ENCODE assay signal across 9 mouse cellular contexts in the genomic region with DNA sequence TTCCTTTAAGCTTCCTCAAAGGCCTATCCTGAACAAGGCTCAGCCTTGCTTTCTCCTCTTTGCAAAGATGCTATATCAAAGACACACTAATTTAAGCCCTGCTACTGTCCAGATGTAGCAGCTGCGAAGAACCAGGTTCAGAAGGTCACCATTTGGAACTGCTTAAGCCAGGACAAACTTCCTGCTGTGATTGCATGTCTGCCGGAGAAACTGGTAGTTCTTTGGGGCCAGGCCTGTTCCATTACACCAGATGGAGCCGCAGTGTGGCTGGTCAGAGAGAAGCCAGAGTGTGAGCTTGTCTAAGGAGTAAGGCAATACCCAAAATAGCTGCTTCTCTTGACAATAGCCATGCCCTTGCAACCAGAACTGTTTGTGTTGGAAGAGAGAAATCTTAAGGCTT.
DNase-seq lines count a peak whose midpoint lies in the region; ATAC-seq and TF ChIP-seq lines count a peak whose summit lies in the region.
"Had no signal": no experiment of that assay in that cellular context is flagged by ENCODE, and none has a peak within 500 bp of the region (broad histone marks: within the 10 kb centered on the region; RNA-seq: fewer than 3 reads in every experiment).

No protein-coding gene starts in this region.

- no peaks in the 10 kb centered on the region for H3K9me3 ChIP-seq in neural tube, embryonic 11.5 days (ENCODE audit: control insufficient read depth, low read length)
- H3K9me3 ChIP-seq: megakaryocyte, embryonic 14.5 days had no signal

- WGBS in lung, adult 2 months = 55% methylated on average over 3 of the region's 3 CpGs
- 10% methylated on average over 3 of the region's 3 CpGs for WGBS in heart, adult 2 months
- WGBS in neural tube, embryonic 11.5 days = 15% methylated on average over 3 of the region's 3 CpGs

- H3K27ac ChIP-seq in heart, adult 2 months = peak overlapping the region; percentile 84
- no peak overlapping the region for H3K27ac ChIP-seq in neural tube, embryonic 11.5 days (ENCODE audit: low read depth, low read length)

- no peak for TF ChIP-seq CTCF in lung, adult 2 months (IDR thresholded peaks at IDR 0.05; ENCODE audit: insufficient read depth, low read length)
- TF ChIP-seq CTCF in heart, adult 2 months (IDR thresholded peaks at IDR 0.05) = peak; percentile 41

- TF ChIP-seq POLR2A in lung, adult 2 months (IDR thresholded peaks at IDR 0.05; ENCODE audit: borderline replicate concordance, extremely low read depth, low read depth, low read length) = no peak
- no peak for TF ChIP-seq POLR2A in heart, adult 2 months (IDR thresholded peaks at IDR 0.05; ENCODE audit: insufficient read depth, low read depth, low read length)

- no peak overlapping the region for H3K9ac ChIP-seq in heart, adult 2 months (ENCODE audit: low read depth, low read length)
- no peak overlapping the region for H3K9ac ChIP-seq in neural tube, embryonic 11.5 days (ENCODE audit: low read length)

- no peaks in the 10 kb centered on the region for H3K27me3 ChIP-seq in heart, adult 2 months (ENCODE audit: control insufficient read depth, insufficient read depth, low read length)
- H3K27me3 ChIP-seq in neural tube, embryonic 11.5 days (ENCODE audit: control insufficient read depth, insufficient read depth, low read length) = no peaks in the 10 kb centered on the region
- H3K27me3 ChIP-seq: megakaryocyte, embryonic 14.5 days had no signal

- H3K4me3 ChIP-seq in lung, adult 2 months (replicated peaks; ENCODE audit: extremely low read depth, low read depth, low read length) = no peak overlapping the region
- no peak overlapping the region for H3K4me3 ChIP-seq in heart, adult 2 months
- no peak overlapping the region for H3K4me3 ChIP-seq in neural tube, embryonic 11.5 days (ENCODE audit: low read depth, low read length)
- H3K4me3 ChIP-seq: megakaryocyte, embryonic 14.5 days had no signal

- no peak for ATAC-seq in neural tube, embryonic 11.5 days (ENCODE audit: insufficient read depth, low FRiP score, low TSS enrichment)

- H3K79me2 ChIP-seq in heart, adult 2 months (replicated peaks; ENCODE audit: control insufficient read depth, insufficient read depth, low read length) = no peaks in the 10 kb centered on the region

- DNase-seq in lung, postnatal 36 days = peak; percentile 23
- DNase-seq in lung, adult 2 months = no peak
- DNase-seq in cerebellum, postnatal 10 days = peak; percentile 74 to 79
- DNase-seq in heart, adult 2 months = peak; percentile 50 to 70
- peak; percentile 40 for DNase-seq in neural tube, embryonic 11.5 days (ENCODE audit: low spot score)
- DNase-seq in urinary bladder, adult 2 months (ENCODE audit: low spot score) = no peak
- DNase-seq in left cerebral cortex, adult 11 months (ENCODE audit: low spot score) = no peak
- DNase-seq: thymus, postnatal 14 days had no signal

- intact Hi-C loops in heart, adult 2 months (cut with DNase I) = loop anchor here (5.0 to 10.0 kb wide), 2 partner anchors 35 to 123 kb away; no protein-coding TSS in a partner anchor

- TF ChIP-seq EP300 in heart, adult 2 months (IDR thresholded peaks at IDR 0.05; ENCODE audit: insufficient read depth, low read depth, low read length) = peak; percentile 76

- H3K4me2 ChIP-seq in neural tube, embryonic 11.5 days (ENCODE audit: low read depth) = no peak overlapping the region

- H3K4me1 ChIP-seq in lung, adult 2 months (ENCODE audit: control insufficient read depth, insufficient read depth, low read length) = peaks cover 2% of the 10 kb centered on the region; the same call in 1 of the 2 replicates
- H3K4me1 ChIP-seq in heart, adult 2 months (ENCODE audit: control insufficient read depth, insufficient read depth, low read length) = peaks cover 12% of the 10 kb centered on the region
- H3K4me1 ChIP-seq in neural tube, embryonic 11.5 days (ENCODE audit: control insufficient read depth, insufficient read depth, low read length) = peaks cover 4% of the 10 kb centered on the region; the same call in 1 of the 2 replicates

- peaks cover 23% of the 10 kb centered on the region for H3K36me3 ChIP-seq in heart, adult 2 months (ENCODE audit: control insufficient read depth, insufficient read depth, low read length)
- no peaks in the 10 kb centered on the region for H3K36me3 ChIP-seq in neural tube, embryonic 11.5 days (ENCODE audit: control insufficient read depth, insufficient read depth, low read length)

Comparison
In these comparisons a context has a peak if more than half of its experiments do, and no peak if none do; other contexts are left out.
1. DNase-seq: peak in lung, postnatal 36 days (single experiment), cerebellum, postnatal 10 days (2 of 2), heart, adult 2 months (2 of 2) and neural tube, embryonic 11.5 days (single experiment); none in lung, adult 2 months (single experiment), urinary bladder, adult 2 months (single experiment) and left cerebral cortex, adult 11 months (single experiment).